Mouse (Mus musculus) adrenal gland, postnatal 10 days (tissue): ENCODE measurements at regions not wholly inside any gene's neighbourhood (a gene's known extent, or its start where the extent isn't known, plus 50 kb on each side); places are given as distances from the start of the nearest gene placed in this dataset.

Experiments
- DNase-seq: peaks from one replicate; pipeline ENCODE4 v3.0.0; 2021; ENCODE audit warnings: mixed read lengths

DNA sequence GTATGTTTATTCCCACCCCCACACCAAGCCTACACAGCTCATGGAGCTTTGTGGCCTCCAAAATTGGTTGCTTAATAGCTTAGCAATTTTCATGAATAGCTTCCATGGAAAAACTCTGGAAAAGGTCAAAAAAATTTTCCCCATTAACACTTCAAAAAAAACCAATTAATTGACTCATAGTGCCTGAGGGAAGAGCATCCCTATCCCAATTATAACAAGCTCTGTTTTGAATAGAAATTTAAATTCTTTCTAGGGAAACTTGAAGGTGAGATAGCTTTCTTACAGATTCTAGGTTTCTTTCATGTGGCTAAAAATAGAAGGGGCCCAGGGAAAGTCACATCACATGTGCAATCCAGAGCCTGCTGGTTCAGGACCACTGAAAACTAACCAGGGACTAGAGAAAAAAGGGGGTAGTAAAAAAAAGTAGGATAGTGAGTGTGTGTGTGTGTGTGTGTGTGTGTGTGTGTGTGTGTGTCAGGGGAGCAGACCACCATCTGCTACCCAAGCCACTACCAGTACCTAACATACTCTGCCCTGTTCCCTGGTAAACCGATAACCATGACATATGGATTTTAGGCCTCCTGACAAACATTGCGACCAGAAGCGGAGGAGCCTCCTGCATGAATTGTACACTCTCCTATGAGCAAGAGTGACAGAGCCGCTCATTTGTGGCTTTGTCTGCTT is 162.2 kb downstream of the Cmpk2 start:
- DNase-seq: no peak

DNA sequence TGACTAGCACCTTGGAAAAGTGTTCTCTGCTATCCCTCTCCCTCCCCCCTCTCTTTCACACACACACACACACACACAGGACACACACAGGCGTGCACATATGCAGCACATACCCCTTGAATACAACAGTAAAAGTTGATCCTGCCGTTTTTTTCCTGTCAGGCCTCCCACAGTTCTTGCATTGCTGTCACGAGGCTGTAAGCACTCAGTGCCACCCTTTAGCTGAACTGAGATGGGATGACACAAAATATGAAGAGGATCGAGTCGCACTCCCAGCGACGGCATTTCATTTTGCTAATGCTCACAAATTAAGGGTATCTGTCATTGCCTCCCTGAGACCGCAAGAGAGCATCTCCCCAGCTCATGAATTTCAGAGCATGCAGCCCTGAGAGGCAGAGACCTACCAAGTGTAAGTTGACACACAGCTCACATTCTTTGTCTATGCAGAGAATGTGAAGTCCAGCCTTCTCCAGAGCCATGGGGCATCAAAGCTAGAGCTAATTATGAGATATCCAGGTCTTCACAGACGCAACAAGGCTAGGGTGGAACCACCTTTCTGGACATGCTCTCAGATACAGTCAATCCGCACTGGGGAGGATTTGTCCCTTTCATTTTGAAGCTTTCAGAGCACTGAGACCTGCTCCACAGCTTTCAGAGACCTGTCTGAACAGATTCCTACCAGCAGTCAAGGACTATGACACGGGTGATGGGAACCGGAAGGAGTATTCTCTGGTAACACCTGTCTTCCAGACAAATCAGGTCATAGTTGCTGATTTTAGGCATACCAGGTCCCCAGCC is 152.3 kb downstream of the Cmpk2 start:
- DNase-seq: no peak

- no peak for DNase-seq
Measured at GRCm38 (mm10) chr12:26620501-26621134, 151.6 kb downstream of the Cmpk2 start.

DNA sequence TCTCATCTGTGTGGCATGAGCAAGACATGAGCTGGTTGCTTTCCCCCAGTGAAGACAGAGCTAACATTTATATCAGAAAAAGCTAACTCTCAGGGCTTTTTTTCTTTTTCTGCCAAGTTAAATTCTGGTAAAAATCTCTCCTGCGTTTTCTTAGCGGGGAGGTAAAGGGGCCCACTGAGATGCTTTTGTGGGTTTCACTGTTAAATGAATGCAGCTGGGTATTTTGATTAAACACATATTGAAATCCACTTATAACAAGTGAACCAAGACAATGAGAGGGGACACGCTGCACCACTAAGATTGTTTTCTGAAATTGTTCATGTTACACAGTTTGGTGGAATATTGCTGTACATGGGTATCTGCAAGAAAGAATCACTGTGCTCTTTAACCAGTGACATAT is 149.0 kb downstream of the Cmpk2 start:
- no peak for DNase-seq

- no peak for DNase-seq
Measured at GRCm38 (mm10) chr12:26613086-26613705, 144.2 kb downstream of the Cmpk2 start.

DNA sequence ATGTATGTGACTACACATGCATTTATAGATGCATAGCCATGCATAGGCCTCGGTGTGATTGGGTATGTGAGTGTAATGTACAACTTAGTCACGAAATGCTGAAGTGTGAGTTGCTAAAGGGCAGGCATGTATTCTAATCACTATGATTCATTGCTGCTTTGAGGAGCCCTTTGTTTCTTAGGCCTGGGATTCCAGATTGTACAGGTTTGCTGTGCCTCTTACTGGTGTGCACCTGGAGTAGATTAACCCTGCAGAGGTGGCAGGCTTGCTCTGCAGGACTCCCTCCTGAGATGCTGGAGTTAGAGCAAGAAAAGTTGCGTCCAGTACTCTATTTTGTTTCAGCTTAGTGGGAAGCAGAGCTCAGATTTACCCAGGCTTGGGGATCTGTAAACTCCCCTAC is 141.1 kb downstream of the Cmpk2 start:
- no peak for DNase-seq

- no peak for DNase-seq
Measured at GRCm38 (mm10) chr12:26598501-26598900, 129.5 kb downstream of the Cmpk2 start.

DNA sequence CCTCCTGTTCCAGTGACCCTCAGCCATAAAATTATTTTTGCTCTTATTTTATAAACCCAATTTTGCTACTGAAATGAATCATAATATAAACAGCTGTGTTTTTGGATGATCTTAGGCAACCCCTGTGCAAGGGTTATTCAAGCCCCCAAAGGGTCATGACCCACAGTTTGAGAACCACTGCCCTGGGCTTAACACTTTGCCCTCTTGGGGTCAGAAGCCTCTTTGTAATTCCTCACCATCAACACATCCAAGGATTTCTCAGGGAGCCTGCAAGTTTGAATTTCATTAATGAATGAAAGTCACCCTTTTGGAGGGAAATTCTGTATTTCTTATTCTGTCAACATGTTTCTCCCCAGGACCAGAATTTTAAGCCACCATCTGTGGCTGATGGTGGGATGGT is 123.1 kb downstream of the Cmpk2 start:
- no peak for DNase-seq

- no peak for DNase-seq
Measured at GRCm38 (mm10) chr12:26589091-26589490, 120.1 kb downstream of the Cmpk2 start.

- no peak for DNase-seq
Measured at GRCm38 (mm10) chr12:26577438-26577837, 108.4 kb downstream of the Cmpk2 start.

DNA sequence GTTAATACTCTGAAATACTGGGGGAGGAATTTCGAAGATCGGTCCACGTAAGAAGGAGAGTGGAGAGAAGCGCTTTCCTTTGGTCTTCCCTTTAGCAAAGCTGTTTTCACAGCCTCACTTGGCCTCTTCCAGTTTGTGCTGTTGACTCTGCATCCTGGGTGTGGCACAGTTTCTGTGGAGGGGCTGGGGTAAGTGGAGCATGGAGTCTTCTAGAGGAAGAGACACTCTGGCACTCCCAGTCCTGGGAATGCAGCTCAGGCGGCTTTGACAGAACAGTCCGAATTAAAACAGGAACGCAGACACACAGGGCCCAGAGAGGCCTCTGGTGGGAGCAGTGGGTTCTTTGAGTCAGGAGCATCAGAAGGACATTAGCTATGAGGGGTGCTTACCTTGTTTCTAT is 102.6 kb downstream of the Cmpk2 start:
- DNase-seq: no peak

- DNase-seq: no peak
Measured at GRCm38 (mm10) chr12:26567435-26567834, 98.4 kb downstream of the Cmpk2 start.

GRCm38 (mm10) chr12:26562858-26563257 is 93.9 kb downstream of the Cmpk2 start:
- DNase-seq: no peak

GRCm38 (mm10) chr12:26559560-26559959 is 90.6 kb downstream of the Cmpk2 start:
- no peak for DNase-seq

DNA sequence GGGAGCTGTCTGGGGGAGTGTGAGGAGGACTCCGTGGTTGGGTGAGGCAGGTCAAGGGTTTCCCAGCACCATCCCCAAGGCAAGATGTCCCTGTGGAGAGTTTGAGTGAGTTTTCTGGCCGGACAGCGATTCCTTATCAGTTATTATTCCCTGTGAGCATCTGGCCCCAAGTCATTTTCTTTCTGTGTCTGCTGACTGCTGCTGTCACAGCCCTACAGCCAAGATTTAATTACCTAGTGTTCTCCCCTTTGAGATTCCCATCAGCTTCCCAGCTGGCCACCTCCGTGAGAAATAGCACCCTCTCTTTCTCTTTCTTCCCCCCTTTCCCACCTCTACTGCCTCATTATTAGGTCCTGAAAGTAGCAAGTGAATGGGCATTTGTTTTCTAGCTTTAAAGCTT is 88.4 kb downstream of the Cmpk2 start:
- no peak for DNase-seq

GRCm38 (mm10) chr12:26551168-26551926 is 82.3 kb downstream of the Cmpk2 start:
- DNase-seq: no peak

DNA sequence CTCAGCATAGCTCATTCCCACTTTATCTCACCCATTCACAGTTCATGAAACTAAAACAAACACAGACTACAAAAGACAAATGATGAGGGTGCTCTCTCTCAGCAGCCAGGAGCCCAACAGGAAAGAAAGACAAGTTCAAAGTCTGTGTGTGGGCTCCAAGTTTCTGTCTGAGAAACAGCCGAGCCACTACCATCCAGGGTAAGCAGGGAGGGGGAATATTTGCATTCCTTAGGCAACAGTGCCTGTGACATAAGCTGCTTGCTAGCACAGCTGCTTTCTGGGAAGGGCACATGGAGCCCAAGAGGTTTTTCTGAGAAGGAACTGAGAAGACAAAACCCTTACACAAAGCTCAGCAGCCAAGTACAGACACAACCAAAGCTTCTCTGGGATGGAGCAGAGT is 78.5 kb downstream of the Cmpk2 start:
- DNase-seq: no peak

- no peak for DNase-seq
Measured at GRCm38 (mm10) chr12:26546361-26546760, 77.4 kb downstream of the Cmpk2 start.

DNA sequence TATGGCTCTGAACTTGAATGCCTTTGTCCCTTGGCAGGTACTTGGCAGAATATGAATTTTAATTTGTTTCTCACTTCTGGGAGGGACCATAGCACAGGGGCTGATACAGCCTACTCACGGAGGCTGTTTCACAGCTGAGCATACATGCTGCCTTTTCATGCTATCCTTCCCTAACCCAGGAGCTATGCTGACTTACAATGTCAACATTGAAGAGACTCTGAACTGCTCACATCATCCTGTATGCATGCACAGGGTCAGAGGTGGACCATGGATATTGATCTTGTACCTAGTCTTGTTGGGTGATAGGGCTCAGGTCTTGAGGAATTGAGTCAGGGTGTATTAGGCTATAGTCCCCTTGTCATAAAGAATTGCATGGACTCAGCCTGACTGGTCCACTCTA is 74.5 kb downstream of the Cmpk2 start:
- DNase-seq: no peak

DNA sequence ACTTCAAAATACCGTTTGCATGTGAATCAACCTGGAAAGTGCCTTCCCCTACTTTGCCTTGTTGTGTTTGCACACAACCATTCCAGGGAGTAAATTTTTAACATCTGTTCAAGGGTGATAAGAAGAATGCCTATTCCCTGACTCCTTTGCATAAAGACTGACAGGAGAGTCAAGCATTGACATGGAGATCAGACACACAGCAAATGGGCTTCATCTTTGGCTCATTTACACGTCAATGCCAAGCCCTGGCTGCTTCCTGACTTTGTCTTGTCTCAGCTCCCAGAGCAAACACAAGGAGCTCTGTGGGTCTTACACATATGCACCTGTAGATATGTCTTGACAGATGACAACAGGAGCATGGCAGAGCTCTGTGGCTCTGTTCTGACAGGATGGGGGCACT is 73.4 kb downstream of the Cmpk2 start:
- no peak for DNase-seq

GRCm38 (mm10) chr12:26535261-26535890 is 66.4 kb downstream of the Cmpk2 start:
- no peak for DNase-seq
